Mouse (Mus musculus): ENCODE results near the gene Lgr5. TPM values are rescaled to one million over a fixed set of nuclear protein-coding genes. Genes with fewer than 3 reads are reported as not detected.

The Lgr5 gene
- total and polyA plus RNA-seq, 3 experiments: not detected

DNA sequence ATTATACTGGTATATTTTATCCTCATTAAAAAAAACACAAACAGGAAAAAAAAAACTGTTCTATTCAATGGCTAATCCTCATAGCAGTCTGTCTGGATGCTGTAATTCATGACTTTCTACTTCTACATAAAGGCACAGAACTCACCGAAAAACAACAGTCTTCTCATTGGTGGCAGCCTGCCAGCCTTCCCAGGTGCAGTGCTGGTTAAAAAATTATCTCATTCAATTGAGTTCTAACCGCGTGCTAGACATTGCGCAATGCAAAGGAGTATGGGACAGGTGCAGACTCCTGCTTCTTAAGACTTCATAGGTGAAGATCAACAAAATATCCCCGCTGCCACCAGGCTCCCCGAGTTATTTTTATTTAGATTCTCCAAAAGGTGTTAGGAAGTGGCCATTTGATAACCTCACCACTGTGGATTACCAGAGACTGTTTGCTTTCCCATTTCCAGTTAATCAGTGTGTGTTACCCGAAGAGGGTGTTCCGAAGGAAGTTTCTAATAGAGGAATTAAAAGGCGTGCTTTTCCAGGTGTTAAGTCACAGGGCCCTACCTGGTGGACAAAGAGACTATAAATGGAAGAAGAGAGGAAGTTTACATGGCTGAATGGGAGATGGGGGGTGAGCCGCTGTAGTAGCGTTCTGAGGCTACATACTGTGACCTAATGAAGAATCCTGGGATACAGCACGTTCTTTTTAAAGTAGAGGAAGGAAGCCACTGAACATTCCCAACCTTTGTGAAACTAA, 26.3 kb downstream of the Lgr5 start:
- dilution Hi-C loops (cut with MboI; ENCODE audit: extremely low pct_ligation_motif_present, extremely low pct_unique_long_range_greater_than_20kb, low sequenced_read_pairs) (no loop called here), in situ Hi-C loops (cut with MboI; ENCODE audit: low pct_ligation_motif_present, low pct_unique_long_range_greater_than_20kb, low sequenced_read_pairs) (no loop called here)
- no peak for TF ChIP-seq TCF12 (IDR thresholded peaks at IDR 0.05; ENCODE audit: low read depth, low read length)
- no peak for TF ChIP-seq CHD2 (IDR thresholded peaks at IDR 0.05; ENCODE audit: low read length)
- no peak for TF ChIP-seq JUND (conservative IDR thresholded peaks at IDR 0.05; ENCODE audit: low read depth, low read length)
- no peak for TF ChIP-seq SIN3A (IDR thresholded peaks at IDR 0.05; ENCODE audit: low read length)
- TF ChIP-seq MAX (IDR thresholded peaks at IDR 0.05; ENCODE audit: low read length): no peak
- TF ChIP-seq CHD1 (IDR thresholded peaks at IDR 0.05; ENCODE audit: low read depth, low read length): no peak
- no peak for TF ChIP-seq USF2 (conservative IDR thresholded peaks at IDR 0.05; ENCODE audit: low read depth, low read length)
- TF ChIP-seq ZMIZ1 (IDR thresholded peaks at IDR 0.05; ENCODE audit: low read depth, low read length): no peak
- TF ChIP-seq MXI1 (IDR thresholded peaks at IDR 0.05; ENCODE audit: low read depth, low read length): no peak
- no peak for TF ChIP-seq MAZ (IDR thresholded peaks at IDR 0.05; ENCODE audit: low read depth, low read length)
- no peak for TF ChIP-seq SMC3 (IDR thresholded peaks at IDR 0.05; ENCODE audit: low read depth, low read length)
- no peak for TF ChIP-seq NELFE (IDR thresholded peaks at IDR 0.05; ENCODE audit: low read depth, low read length)
- TF ChIP-seq KAT2A (IDR thresholded peaks at IDR 0.05; ENCODE audit: insufficient replicate concordance, low read length): no peak

GRCm38 (mm10) chr10:115556738-115557242, 30.8 kb downstream of the Lgr5 start:
- DNase-seq (ENCODE audit: extremely low read depth): no peak
- H3K4me3 ChIP-seq (replicated peaks in 1 of 3; ENCODE audit: low read depth in 2 of 3, low read length in 2 of 3, poor library complexity in 1 of 3): no peak overlapping the region
- no peaks in the 10 kb centered on the region for H3K79me2 ChIP-seq (replicated peaks; ENCODE audit: control insufficient read depth, extremely low read depth, insufficient read depth, poor library complexity, severe bottlenecking)
- TF ChIP-seq EP300 (IDR thresholded peaks at IDR 0.05; ENCODE audit: low read length): no peak
- no peak for TF ChIP-seq E2F4 (IDR thresholded peaks at IDR 0.05; ENCODE audit: insufficient replicate concordance, low read depth, low read length)
- no peak for TF ChIP-seq USF1 (IDR thresholded peaks at IDR 0.05; ENCODE audit: low read depth, low read length)
- TF ChIP-seq IRF4 (IDR thresholded peaks at IDR 0.05; ENCODE audit: low read depth, low read length): no peak
- no peak for TF ChIP-seq MEF2A (IDR thresholded peaks at IDR 0.05; ENCODE audit: borderline replicate concordance, low read depth, low read length)
- H3K9ac ChIP-seq (ENCODE audit: insufficient read depth, low read depth): no peak overlapping the region
- H3K27me3 ChIP-seq (replicated peaks): no peaks in the 10 kb centered on the region
- H3K27ac ChIP-seq (ENCODE audit: insufficient read depth, low read depth): no peak overlapping the region
- peak overlapping the region; percentile 23 for H3K4me2 ChIP-seq (ENCODE audit: insufficient read depth, low read depth, poor library complexity, severe bottlenecking)
- no peaks in the 10 kb centered on the region for H3K4me1 ChIP-seq (ENCODE audit: control insufficient read depth in 1 of 2, insufficient read depth in 2 of 2)
- dilution Hi-C loops (cut with MboI; ENCODE audit: extremely low pct_ligation_motif_present, extremely low pct_unique_long_range_greater_than_20kb, low sequenced_read_pairs) (no loop called here), in situ Hi-C loops (cut with MboI; ENCODE audit: low pct_ligation_motif_present, low pct_unique_long_range_greater_than_20kb, low sequenced_read_pairs) (no loop called here)
- H3K36me3 ChIP-seq (replicated peaks in 1 of 2; ENCODE audit: control insufficient read depth in 1 of 2, insufficient read depth in 1 of 2, low read length in 1 of 2): no peaks in the 10 kb centered on the region
- no peaks in the 10 kb centered on the region for H3K9me3 ChIP-seq (replicated peaks; ENCODE audit: low read length)

More for the DNA sequence above, 26.3 kb downstream of the Lgr5 start:
- DNase-seq (ENCODE audit: extremely low read depth): no peak
- Histone ChIP-seq H3K4me1 (ENCODE audit: control insufficient read depth in 1 of 2, insufficient read depth in 2 of 2) (no peaks in the 10 kb centered on the region), H3K4me2 (ENCODE audit: insufficient read depth, low read depth, poor library complexity, severe bottlenecking) (no peak overlapping the region), H3K27ac (ENCODE audit: insufficient read depth, low read depth) (no peak overlapping the region), H3K4me3 (replicated peaks in 1 of 3; ENCODE audit: low read depth in 2 of 3, low read length in 2 of 3, poor library complexity in 1 of 3) (no peak overlapping the region), H3K36me3 (replicated peaks in 1 of 2; ENCODE audit: control insufficient read depth in 1 of 2, insufficient read depth in 1 of 2, low read length in 1 of 2) (no peaks in the 10 kb centered on the region), H3K9ac (ENCODE audit: insufficient read depth, low read depth) (no peak overlapping the region), H3K27me3 (replicated peaks) (no peaks in the 10 kb centered on the region), H3K79me2 (replicated peaks; ENCODE audit: control insufficient read depth, extremely low read depth, insufficient read depth, poor library complexity, severe bottlenecking) (no peaks in the 10 kb centered on the region), H3K9me3 (replicated peaks; ENCODE audit: low read length) (no peaks in the 10 kb centered on the region)

Measured in CH12.LX (cell line).